Mouse (Mus musculus) cerebellum, adult (tissue): ENCODE measurements around the gene Gm10376.
"Not testable (repeated sequence)": the region's sequence is repeated elsewhere in the genome, so short reads cannot be mapped to it uniquely, and the experiment has no call there.

ENCODE experiments used
- ATAC-seq: cut with Nextera tagmentation; 2 replicates; pipeline ENCODE4 v1.9.2; 2017; ENCODE audit warnings: mild to moderate bottlenecking, moderate library complexity, mixed read lengths; ENCODE audit not compliant: insufficient number of reproducible peaks, low FRiP score, low TSS enrichment

Gene Gm10376

DNA sequence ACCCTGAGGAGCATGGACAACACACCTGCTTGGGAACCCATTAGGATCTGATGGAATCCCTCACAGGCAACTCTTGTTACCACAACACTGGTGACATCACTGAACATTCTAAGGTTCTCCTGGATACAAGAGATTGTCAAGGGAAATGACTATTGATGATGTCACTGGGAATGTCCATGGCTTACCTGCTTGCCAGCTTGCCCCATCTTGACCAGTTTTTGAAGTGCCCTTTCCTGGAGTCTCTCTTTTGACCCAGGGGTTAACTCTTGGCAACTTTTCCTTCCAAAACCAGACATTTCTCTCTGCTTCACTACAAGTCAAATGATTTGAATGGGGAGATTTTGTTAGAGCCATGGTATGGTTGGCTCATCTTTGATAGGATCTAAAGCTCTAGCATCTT lies at the start of gene Gm10376:
Gene Gm10376 (minus strand): TSS at position 101 of the 400 bp plus-strand sequence.
- ATAC-seq, result not testable (repeated sequence)

DNA sequence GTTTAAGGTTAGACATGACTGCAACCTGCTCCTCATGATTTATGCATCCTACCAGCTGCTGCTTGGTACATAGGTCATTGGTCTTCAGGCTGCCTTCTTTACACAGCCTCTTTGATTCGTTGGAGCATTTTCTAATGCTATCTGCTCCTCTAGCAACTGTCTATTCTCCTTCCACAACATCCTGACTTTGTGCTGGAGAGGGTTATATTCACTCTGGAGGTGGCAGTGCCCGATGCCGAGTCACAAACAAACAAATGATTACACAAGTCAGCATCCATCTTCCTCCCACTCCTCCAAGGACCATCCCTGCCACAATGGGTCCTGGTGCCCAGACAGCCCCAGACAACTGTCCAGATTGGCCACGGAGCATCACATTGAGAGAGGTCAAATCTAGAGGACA lies 44.8 kb upstream of the Gm10376 start:
- ATAC-seq, result not testable (repeated sequence)

DNA sequence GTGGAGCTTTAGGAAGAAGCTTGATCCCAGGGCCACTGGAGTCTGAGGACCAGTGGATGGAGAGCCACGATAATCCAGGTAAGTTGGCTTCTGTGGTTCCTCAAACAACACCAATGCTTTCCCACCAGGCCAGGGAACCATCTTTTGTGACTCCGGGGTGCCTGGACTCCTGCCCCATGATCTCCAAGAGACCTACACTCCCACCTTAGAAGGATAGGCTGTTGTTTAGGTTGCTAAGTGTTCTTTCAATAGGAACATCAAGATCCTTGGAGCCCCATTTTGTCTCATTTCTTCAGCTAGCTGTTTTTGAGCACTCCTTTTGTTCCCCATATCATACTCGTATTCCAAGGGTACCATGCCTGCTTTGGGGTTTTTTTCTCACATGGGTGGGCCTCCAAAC lies 42.6 kb upstream of the Gm10376 start:
- ATAC-seq, result not testable (repeated sequence)

DNA sequence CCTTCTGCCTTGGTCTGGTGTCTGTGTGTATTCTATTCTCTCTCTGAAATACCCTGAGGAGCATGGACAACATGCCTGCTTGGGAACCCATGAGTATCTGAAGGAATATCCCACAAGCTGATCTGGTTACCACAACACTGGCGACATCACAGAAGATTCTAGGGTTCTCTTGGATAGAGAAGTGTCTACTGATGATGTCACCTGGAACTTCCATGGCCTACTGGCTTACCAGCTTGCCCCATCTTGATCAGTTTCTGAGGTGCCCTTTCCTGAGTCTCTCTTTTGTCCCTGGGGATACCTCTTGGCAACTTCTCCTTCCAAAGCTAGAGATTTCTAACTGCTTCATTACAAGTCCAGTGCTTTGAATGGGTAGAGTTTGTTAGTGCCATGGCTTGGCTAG lies 21.9 kb downstream of the Gm10376 start, which contains the start of gene Gm8082:
Gene Gm8082 (minus strand): TSS at position 101 of the 400 bp plus-strand sequence.
- ATAC-seq, result not testable (repeated sequence)
